Mouse (Mus musculus): Measurements from ENCODE around the gene Lin54. TPM values are rescaled to one million over a fixed set of nuclear protein-coding genes. Genes with fewer than 3 reads are reported as not detected.

The Lin54 gene
- polyA plus RNA-seq, 1 experiment from 2014 or later, result 12.5 TPM

DNA sequence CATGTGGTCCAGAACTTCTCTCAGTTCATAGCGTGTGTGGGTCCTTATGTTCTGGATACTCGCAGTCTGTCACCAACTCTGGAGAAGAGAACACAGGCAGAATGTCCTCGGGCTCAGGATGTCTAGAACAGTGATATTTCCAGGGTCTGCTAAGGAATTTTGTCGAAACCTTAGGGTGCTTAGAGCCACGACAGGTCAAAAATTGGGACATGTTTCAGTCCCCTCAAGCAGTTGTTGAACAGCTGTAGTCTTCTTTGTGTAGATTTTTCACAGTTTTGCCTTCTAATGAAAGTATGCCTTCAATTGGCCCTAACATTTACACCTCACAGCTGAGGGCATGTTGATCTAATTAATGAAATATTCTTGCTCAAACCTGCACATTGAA lies 18.6 kb upstream of the Lin54 start:
- H3K4me1 ChIP-seq, result peaks cover 19% of the 10 kb centered on the region
- ATAC-seq (ENCODE audit: borderline replicate concordance, extremely low read depth, low FRiP score, low TSS enrichment), result no peak
- H3K9ac ChIP-seq, result peak overlapping the region; percentile 70
- 4% methylated on average over 5 of the region's 5 CpGs for WGBS
- H3K27ac ChIP-seq, result no peak overlapping the region
- H3K4me3 ChIP-seq, result peak overlapping the region; percentile 63
- peak overlapping the region; percentile 65 for H3K4me2 ChIP-seq
- H3K27me3 ChIP-seq, result no peaks in the 10 kb centered on the region; the same call in 1 of the 2 replicates
- no peaks in the 10 kb centered on the region for H3K9me3 ChIP-seq
- no peaks in the 10 kb centered on the region for H3K36me3 ChIP-seq

DNA sequence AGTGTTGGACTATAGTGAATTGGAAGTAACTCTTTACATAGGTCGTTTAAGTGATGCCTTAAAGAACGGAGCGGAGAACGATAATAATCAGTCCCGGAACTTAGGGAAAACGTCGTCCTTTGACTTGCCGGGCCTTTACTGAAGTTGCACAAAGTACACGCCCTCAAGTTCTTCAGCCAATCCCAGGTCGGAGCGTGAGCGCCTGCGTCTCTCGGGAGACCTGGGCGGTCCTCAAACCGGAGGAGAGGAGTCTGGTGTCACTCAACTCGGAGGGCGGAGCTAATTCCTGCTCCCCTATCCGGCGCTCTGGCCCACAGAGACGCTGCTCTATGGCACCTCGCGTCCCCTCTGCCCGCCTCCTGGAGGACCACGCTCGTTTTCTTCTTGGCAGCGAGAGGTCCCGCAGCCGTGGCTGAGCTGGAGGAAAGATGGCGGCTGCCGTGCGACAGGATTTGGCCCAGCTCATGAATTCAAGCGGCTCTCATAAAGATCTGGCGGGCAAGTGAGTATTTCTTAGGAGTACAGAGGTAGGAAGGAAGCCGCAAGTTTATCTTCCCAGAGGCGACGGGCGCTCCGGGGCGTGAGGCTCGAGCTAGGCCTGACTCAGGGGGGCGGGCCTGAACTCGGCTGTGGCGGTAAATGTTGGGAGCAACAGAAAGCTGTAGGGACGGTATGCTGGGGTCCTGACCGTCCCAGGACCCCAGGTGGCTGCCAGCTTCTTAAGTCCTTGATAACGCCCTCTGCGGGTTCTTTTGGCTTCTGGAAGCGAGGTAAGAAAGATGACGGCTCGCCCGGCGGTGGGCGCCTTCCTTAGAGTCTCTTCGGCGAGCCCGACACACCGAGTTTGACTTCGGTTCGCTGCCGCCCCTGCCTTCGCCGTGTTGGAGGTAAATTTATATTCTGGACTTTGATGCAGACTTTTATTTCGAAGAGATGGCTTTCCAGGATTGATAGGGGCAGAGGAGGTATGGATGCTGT lies 17.9 kb upstream of the Lin54 start, which contains the start of gene Cops4:
Gene Cops4 (plus strand): TSS at position 261 of the 978 bp plus-strand sequence.
- peak within 1 kb of the TSS; percentile 80 for H3K27ac ChIP-seq
- no peaks in the 10 kb centered on the region for H3K9me3 ChIP-seq
- ATAC-seq (ENCODE audit: borderline replicate concordance, extremely low read depth, low FRiP score, low TSS enrichment), result peak; percentile 100
- H3K9ac ChIP-seq, result peak within 1 kb of the TSS; percentile 70
- H3K4me1 ChIP-seq, result peaks cover 19% of the 10 kb centered on the region
- H3K27me3 ChIP-seq, result no peaks in the 10 kb centered on the region; the same call in 1 of the 2 replicates
- H3K36me3 ChIP-seq, result no peaks in the 10 kb centered on the region
- H3K4me2 ChIP-seq, result peak within 1 kb of the TSS; percentile 65
- H3K4me3 ChIP-seq, result peak within 1 kb of the TSS; percentile 63
- WGBS, result under 1% methylated on average over 64 of the region's 64 CpGs

DNA sequence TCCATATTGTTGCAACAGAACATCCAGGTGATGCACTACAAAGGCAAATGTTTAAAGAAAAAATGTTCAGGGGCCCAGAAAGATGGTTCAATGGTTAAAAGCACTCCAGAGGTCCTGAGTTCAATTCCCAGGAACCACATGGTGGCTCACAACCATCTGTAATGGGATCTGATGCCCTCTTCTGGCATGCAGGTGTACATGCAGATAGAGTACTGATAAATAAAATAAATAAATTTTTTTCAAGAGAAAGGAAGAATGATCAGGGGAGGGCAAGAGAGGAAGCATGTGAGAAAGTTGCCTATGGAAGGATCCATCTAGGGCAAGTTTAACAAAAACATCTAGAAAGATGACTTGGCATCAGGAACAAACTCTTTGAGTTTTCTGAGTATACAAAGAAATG lies 12.1 kb upstream of the Lin54 start:
- ATAC-seq (ENCODE audit: borderline replicate concordance, extremely low read depth, low FRiP score, low TSS enrichment), result no peak

GRCm38 (mm10) chr5:100509247-100509646 lies 8.8 kb upstream of the Lin54 start:
- no peak overlapping the region for H3K27ac ChIP-seq
- no peaks in the 10 kb centered on the region; the same call in 1 of the 2 replicates for H3K27me3 ChIP-seq
- no peak overlapping the region for H3K4me2 ChIP-seq
- no peaks in the 10 kb centered on the region for H3K36me3 ChIP-seq
- no peaks in the 10 kb centered on the region for H3K4me1 ChIP-seq
- H3K9ac ChIP-seq, result no peak overlapping the region
- no peak overlapping the region for H3K4me3 ChIP-seq
- 61% methylated on average over 11 of the region's 11 CpGs for WGBS
- H3K9me3 ChIP-seq, result no peaks in the 10 kb centered on the region
- ATAC-seq (ENCODE audit: borderline replicate concordance, extremely low read depth, low FRiP score, low TSS enrichment), result no peak

More for the DNA sequence above, 12.1 kb upstream of the Lin54 start:
- Histone ChIP-seq H3K4me3 (no peak overlapping the region), H3K4me2 (no peak overlapping the region), H3K9me3 (no peaks in the 10 kb centered on the region), H3K9ac (no peak overlapping the region), H3K27me3 (no peaks in the 10 kb centered on the region; the same call in 1 of the 2 replicates), H3K4me1 (peaks cover 4% of the 10 kb centered on the region), H3K27ac (no peak overlapping the region), H3K36me3 (no peaks in the 10 kb centered on the region)

- Histone ChIP-seq H3K4me2 (peak overlapping the region; percentile 90; the same call in 1 of the 2 replicates), H3K9me3 (no peaks in the 10 kb centered on the region), H3K9ac (no peak overlapping the region), H3K4me3 (no peak overlapping the region), H3K4me1 (peaks cover 20% of the 10 kb centered on the region), H3K27ac (no peak overlapping the region), H3K36me3 (no peaks in the 10 kb centered on the region), H3K27me3 (no peaks in the 10 kb centered on the region)
- no peak for ATAC-seq (ENCODE audit: borderline replicate concordance, extremely low read depth, low FRiP score, low TSS enrichment)
- WGBS, result 64% methylated on average over 4 of the region's 4 CpGs
Measured at GRCm38 (mm10) chr5:100501267-100501666, 828 bp upstream of the Lin54 start.

DNA sequence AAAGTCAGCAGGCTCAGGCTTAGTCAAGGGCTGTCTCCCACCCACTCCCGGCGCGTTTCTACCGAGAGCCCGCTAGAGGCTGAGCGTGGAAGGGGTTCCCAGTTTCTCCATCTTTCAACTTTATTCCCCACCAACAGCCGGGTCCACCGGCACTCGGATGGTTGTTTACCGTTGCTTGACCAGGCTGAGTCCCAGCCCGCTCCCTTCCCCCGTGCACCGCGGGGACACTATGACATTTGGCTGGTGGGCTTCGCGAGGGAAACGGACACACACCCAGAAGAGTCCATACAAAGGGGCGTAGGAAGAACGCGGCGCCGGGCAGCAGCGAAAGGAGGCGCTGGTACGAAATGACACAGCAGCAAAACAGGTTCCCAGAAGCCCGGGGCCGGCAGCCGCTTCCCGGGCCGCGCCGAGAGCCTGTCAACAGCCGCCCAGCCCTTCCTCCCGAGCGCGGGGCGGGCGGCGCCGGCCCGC lies 571 bp downstream of the Lin54 start:
- Histone ChIP-seq H3K9me3 (no peaks in the 10 kb centered on the region), H3K9ac (peak overlapping the region; percentile 59), H3K27me3 (no peaks in the 10 kb centered on the region), H3K36me3 (no peaks in the 10 kb centered on the region), H3K4me3 (peak overlapping the region; percentile 67), H3K4me2 (peak overlapping the region; percentile 90), H3K4me1 (peaks cover 20% of the 10 kb centered on the region), H3K27ac (peak overlapping the region; percentile 68)
- WGBS, result under 1% methylated on average over 40 of the region's 41 CpGs
- ATAC-seq (ENCODE audit: borderline replicate concordance, extremely low read depth, low FRiP score, low TSS enrichment), result peak; percentile 15; the same call in 1 of the 2 replicates

- Histone ChIP-seq H3K4me2 (peak overlapping the region; percentile 90), H3K9me3 (no peaks in the 10 kb centered on the region), H3K27ac (no peak overlapping the region), H3K9ac (peak overlapping the region; percentile 59), H3K4me1 (peaks cover 20% of the 10 kb centered on the region), H3K36me3 (no peaks in the 10 kb centered on the region), H3K4me3 (peak overlapping the region; percentile 67), H3K27me3 (no peaks in the 10 kb centered on the region)
- no peak for ATAC-seq (ENCODE audit: borderline replicate concordance, extremely low read depth, low FRiP score, low TSS enrichment)
- 19% methylated on average over 2 of the region's 2 CpGs for WGBS
Measured at GRCm38 (mm10) chr5:100499243-100499642, 1.2 kb downstream of the Lin54 start.

- peak; percentile 84 for ATAC-seq (ENCODE audit: borderline replicate concordance, extremely low read depth, low FRiP score, low TSS enrichment)
- Histone ChIP-seq H3K27ac (peak overlapping the region; percentile 56), H3K9me3 (no peaks in the 10 kb centered on the region), H3K4me2 (peak overlapping the region; percentile 90), H3K27me3 (no peaks in the 10 kb centered on the region), H3K4me3 (peak overlapping the region; percentile 67), H3K9ac (peak overlapping the region; percentile 73), H3K4me1 (peaks cover 20% of the 10 kb centered on the region), H3K36me3 (no peaks in the 10 kb centered on the region)
- WGBS, result 1% methylated on average over 45 of the region's 46 CpGs
Measured at GRCm38 (mm10) chr5:100498436-100499180, 1.8 kb downstream of the Lin54 start.

- no peak for ATAC-seq (ENCODE audit: borderline replicate concordance, extremely low read depth, low FRiP score, low TSS enrichment)
- Histone ChIP-seq H3K4me1 (0 out of 2 replicates have a peak, but pooled peaks cover 2% of the 10 kb centered on the region), H3K27ac (no peak overlapping the region)
Measured at GRCm38 (mm10) chr5:100491704-100492103, 8.7 kb downstream of the Lin54 start.

DNA sequence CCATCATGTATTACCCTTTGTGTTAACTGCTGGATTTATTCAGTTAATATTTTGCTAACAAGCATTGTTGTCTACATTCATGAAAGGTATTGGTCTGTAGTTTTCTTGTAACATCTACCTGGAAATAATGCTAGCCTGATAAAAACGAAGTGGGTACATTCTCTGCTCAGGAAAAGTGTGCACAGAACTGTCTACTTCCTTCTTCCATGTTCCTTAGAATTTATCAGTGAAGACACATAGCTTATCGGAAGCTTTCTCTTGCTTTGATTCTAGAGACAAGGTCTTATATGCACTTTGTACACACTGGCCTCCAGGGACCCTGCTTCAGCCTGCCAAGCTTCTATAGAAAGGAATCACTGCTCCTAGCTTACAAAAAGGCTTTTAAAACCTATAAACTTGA lies 11.1 kb downstream of the Lin54 start:
- no peak overlapping the region for H3K9ac ChIP-seq
- 75% methylated on average over 2 of the region's 2 CpGs for WGBS
- no peak overlapping the region for H3K4me2 ChIP-seq
- H3K4me3 ChIP-seq, result no peak overlapping the region
- H3K9me3 ChIP-seq, result no peaks in the 10 kb centered on the region
- H3K27ac ChIP-seq, result no peak overlapping the region
- H3K27me3 ChIP-seq, result no peaks in the 10 kb centered on the region
- no peak for ATAC-seq (ENCODE audit: borderline replicate concordance, extremely low read depth, low FRiP score, low TSS enrichment)
- peaks cover 8% of the 10 kb centered on the region; the same call in 1 of the 2 replicates for H3K36me3 ChIP-seq
- 0 out of 2 replicates have a peak, but pooled peaks cover 2% of the 10 kb centered on the region for H3K4me1 ChIP-seq

More at GRCm38 (mm10) chr5:100491704-100492103, 8.7 kb downstream of the Lin54 start:
- Histone ChIP-seq H3K4me2 (no peak overlapping the region), H3K4me3 (no peak overlapping the region), H3K27me3 (no peaks in the 10 kb centered on the region), H3K36me3 (no peaks in the 10 kb centered on the region), H3K9me3 (no peaks in the 10 kb centered on the region), H3K9ac (no peak overlapping the region)
- 47% methylated on average over 4 of the region's 4 CpGs for WGBS

DNA sequence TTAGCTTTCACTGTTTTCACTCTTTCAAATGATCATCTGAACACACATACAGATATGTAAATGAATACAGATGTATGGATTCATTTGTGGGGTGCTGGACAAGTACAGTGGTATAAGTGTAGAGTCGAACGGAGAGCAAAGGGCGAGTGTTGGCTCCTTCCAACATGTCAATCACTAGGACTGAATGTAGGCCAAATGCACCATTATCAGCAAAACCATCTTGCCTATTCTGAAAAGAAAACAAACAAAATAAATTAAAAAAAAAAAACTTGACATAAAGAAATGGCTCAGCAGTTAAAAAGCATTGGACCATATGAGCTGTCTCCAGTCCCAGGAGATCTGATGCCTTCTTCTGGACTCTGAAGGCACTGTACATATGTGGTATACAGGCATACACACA lies 12.2 kb downstream of the Lin54 start:
- H3K9me3 ChIP-seq, result no peaks in the 10 kb centered on the region
- no peak overlapping the region for H3K4me2 ChIP-seq
- no peak for ATAC-seq (ENCODE audit: borderline replicate concordance, extremely low read depth, low FRiP score, low TSS enrichment)
- no peak overlapping the region for H3K27ac ChIP-seq
- no peaks in the 10 kb centered on the region for H3K27me3 ChIP-seq
- no peak overlapping the region for H3K4me3 ChIP-seq
- H3K9ac ChIP-seq, result no peak overlapping the region
- 0 out of 2 replicates have a peak, but pooled peaks cover 2% of the 10 kb centered on the region for H3K4me1 ChIP-seq
- WGBS, result 90% methylated on average over 3 of the region's 3 CpGs
- peaks cover 8% of the 10 kb centered on the region; the same call in 1 of the 2 replicates for H3K36me3 ChIP-seq
